Mouse (Mus musculus) lung, postnatal 36 days (tissue): Measurements from ENCODE around the gene Zbtb46.

Experiments used
- DNase-seq: peaks from one replicate; pipeline ENCODE4 v3.0.0; 2022; ENCODE audit warnings: mixed read lengths

Zbtb46 gene

DNA sequence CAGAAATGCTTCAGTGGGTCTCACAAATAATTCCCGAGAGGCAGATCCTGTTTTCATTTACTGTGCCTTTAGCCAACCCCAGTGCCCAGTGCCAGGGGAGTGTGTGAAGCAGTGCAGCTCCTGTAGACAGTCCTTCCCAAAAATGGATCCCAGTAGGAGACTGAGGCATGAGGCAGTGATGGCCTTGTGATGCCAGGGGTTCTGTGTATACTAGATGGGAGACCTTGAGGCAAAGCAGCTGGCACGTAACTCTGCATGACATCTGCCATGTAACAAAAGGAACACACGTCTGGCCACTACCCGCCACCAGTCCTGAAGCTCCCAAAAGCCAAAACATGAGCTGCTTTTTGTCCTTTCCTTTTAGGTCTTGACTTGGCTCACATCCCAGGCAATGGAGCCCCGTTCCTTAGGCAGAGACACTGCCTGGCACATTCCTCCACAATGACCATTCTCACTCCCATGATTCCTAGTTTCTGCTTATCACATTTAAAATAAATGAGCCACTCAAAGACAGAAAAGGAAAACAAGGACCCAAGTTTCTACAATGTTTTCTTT lies 61.9 kb downstream of the Zbtb46 start:
- DNase-seq, result no peak

- DNase-seq, result no peak
Measured at GRCm38 (mm10) chr2:181394086-181394485, 65.1 kb downstream of the Zbtb46 start.

- peak; percentile 95 for DNase-seq
Measured at GRCm38 (mm10) chr2:181392600-181393213, 66.5 kb downstream of the Zbtb46 start.

DNA sequence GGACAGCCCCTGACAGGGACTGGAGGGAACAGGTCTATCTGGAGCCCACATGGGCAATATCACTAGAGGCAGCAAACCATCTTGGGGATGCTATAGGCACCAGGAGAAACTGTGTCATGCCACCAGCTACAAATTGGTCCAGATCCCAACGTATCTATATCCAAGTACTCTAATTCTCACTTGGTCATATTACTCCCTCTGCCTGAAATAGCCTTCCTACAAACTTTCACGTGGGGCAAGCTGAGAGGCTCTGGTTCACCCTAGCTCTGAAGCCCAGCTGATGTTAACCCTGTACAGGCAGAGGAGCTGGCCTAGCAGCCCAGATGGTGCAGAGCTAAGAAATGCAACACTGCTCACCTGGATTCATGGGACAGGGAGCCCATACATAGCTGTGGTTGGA lies 67.7 kb downstream of the Zbtb46 start:
- no peak for DNase-seq

- no peak for DNase-seq
Measured at GRCm38 (mm10) chr2:181391022-181391421, 68.2 kb downstream of the Zbtb46 start.

DNA sequence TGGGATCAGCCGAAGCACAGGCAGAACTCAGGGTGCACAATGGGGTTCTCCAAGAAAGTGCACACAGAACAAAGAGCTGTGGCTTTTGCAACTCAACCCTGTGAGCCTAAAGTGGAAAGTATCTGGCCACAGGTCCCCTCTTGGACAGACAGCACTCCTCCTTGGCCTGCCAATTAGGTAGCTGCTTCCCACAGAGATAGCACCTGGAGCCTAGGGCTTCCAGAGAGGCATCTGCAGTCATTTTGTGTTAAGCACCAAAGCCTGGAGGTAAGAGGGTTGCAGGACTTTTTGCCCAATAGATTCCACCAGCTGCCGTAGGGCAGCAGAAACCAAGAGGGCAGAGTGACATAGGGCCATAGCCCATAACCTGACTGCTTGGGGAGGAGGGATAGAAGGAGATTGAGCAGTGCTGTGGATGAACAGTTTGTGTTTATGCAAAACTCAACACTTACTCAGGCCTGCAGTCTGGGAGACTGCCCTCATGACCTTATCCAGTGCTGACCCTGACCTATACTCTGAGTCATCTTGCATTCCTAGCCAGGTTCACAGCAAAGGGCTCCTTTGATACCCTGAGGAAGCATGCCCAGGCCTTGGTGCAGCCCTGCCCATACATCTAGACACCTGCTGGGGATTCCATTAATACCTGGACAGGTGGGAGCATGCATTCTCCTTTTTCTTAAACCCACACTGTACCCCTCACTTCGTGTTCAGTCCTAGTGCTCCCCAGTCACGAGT lies 68.9 kb downstream of the Zbtb46 start:
- DNase-seq, result no peak

GRCm38 (mm10) chr2:181386663-181387210 lies 72.5 kb downstream of the Zbtb46 start:
- DNase-seq, result no peak

DNA sequence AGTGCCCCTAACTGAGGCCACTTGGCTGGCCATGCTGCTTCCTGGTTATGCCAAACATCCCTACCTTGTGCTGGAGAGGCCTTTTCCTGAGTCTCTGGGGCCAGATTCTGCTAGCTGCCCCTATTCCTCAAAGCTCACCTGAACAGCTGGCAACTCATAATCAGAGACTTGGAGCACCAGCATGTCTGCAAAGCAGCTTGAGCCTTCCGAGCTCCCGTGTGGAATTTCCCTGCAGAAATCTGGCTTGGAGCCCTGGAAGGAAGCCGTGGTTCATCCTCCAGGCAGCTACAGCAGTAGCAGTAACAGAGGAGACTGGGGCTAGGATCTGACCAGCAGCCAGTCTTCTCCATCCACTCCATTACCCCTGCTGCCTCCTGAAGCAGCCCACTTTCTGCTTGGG lies 73.3 kb downstream of the Zbtb46 start:
- DNase-seq, result no peak

DNA sequence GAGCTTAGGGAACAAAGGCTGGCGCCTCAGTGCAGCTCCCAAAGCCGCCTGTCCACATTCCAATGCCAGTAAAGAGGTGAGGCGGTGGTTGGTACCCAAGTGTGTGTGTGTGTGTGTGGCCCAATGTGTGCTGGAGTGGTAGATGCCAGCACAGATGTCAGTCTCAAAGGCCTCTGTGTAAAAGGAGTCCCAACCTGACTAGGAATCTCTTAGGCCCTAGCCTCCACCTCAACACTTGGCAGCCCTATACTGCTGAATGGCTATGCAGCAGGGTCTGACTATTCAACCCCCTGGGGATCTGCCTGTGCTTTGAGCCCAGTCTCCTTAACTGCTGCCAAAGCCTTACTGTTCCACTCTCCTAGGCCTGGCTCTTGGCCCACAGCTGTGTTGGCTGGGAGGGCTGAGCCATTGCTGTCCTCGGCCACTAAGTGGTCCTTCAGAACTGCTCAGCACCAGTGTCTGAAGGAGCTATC lies 74.3 kb downstream of the Zbtb46 start:
- peak; percentile 72 for DNase-seq

DNA sequence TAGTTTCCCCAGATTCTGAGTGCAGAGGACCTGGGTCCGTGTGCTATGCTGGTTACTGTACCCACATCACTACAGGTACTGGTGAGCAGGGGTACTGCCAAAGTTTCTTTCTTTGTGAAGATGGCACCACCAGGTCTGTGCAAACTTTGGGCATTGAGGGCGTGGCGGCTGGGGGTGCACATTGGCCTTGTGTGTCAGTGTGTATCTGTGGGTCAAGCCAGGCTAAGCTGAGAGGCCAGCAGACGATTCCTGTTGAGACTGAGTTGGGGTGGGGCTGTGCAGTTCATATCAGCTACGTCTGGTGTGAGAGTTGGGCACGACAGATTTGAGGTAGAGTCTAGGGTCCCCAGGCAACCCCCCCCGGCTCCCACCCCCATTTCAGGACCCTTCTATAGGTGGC lies 74.8 kb downstream of the Zbtb46 start:
- no peak for DNase-seq

DNA sequence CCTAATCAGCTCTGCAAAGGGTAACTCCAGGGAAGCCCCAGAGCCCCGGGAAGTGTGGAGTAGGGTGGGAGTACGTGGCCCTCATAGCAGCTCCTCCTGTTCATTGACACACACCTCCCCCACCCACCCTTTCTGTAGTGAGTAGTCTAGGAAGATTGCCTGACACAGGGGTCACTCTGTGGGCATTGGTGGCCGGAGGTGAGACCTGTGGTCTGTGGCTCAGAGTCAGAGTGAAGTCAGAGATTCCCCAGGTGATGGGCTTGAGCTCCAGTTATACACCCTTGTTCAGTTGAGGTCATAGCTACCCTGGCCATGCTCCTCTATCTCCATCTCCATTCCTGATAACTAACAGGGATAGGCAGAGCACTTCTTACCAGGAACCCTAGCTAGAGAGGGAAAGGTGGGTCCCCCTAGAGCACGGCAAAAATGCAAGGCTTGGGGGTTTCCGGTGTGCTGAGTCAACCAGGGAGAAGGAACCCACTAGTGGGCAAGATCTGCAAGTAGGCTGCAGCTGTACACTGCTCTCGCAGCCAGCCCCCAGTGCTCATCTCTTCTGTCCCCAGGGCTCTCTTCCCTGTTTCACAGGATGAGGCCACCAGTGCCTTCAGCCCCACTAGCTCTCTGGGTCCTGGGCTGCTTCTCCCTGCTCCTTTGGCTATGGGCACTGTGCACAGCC lies 77.5 kb downstream of the Zbtb46 start:
- DNase-seq, result no peak

DNA sequence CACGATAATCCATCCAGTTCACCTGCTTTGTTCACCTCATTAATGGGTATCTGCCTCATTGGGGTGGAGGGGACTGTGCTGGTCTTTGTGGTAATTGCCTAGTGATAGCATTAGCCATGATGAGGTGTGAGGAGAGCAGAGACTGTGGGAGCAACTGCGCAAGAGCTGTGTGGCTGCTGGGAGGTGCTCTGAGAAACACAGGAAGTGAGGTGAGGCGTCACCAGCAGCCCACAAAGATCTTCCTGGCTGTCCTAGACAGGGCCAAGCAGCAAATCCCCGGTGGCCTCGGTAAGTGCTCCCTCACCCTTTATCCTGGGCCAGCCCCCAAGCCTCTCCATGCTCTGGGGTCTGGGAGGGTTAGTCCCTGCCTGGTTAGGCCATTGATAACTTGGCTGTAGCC lies 78.1 kb downstream of the Zbtb46 start:
- DNase-seq, result no peak

DNA sequence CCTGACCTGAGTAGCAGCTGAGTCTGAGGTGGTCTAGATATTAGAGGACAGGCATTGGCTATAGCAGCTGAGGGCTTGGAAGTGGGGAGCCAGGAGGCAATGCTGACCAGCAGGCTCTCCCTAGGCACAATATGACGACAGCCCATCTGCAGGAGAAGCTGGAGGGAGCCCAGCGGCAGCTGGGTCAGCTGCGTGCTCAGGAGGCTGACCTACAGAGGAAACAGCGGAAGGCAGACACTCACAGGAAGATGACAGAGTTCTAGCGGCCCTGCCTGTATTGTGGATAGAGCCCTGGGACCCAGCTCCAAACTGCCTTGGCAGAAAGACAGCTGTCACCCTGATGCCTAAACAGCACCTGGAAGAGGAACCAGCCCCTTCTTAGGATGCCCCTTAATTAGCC lies 79.0 kb downstream of the Zbtb46 start:
- DNase-seq, result no peak

DNA sequence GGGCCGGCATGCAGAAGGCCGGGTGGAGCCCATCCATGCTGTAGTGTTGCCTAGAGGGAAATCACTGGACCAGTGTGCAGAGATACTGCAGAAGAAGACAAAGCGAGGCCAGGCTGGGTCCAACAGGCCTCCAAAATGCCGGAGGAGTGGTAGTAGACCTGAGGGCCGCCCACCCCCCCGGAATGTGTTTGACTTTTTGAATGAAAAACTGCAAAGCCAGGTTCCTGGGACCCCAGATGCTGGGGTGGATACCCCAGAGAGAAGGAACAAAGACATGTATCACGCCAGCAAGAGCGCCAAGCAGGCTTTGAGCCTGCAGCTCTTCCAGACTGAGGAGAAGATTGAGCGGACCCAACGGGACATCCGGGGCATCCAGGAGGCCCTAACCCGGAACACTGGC lies 79.4 kb downstream of the Zbtb46 start, which contains the start of gene Lime1:
Gene Lime1 (plus strand): TSS at position 301 of the 400 bp plus-strand sequence.
- no peak for DNase-seq

- no peak for DNase-seq
Measured at GRCm38 (mm10) chr2:181378701-181379100, 80.5 kb downstream of the Zbtb46 start.

- DNase-seq, result no peak
Measured at GRCm38 (mm10) chr2:181377230-181377629, 82.0 kb downstream of the Zbtb46 start.

DNA sequence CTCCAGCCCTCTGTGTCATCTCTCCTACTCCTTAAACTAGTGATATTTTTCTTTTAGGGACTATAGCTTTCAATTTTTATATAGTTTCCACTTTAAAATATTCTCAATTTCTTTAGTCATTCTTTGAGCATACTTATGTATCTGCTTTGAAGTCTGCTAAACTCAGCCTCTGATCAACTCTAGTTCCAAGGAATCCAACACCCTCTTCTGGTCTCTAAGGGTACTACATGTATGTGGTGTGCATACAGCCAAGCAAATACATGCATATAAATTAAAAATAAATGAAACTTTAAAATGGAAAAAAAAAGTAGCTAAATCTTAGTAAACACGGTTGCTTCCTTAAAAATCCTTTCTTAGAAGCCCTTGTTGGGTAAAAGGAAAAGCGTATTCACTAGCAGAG lies 83.4 kb downstream of the Zbtb46 start:
- DNase-seq, result peak; percentile 72

DNA sequence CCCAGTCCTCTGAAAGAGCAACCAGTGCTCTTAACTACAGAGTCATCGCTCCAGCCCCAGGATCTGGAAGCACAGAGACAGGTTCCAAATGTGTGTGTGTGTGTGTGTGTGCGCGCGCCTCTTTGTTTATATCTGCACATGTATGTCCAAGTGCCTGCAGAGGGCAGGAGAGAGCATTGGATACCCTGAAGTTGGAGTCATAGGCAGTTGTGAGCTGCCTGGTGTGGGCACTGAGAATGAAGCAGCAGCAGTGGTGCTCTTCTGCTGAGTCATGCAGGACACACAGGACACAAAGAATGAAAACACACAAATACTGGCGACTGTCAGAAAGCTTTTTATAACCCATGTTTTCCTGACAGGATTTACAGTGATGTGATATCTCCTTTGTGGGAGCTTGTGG lies 89.2 kb downstream of the Zbtb46 start:
- DNase-seq, result no peak

GRCm38 (mm10) chr2:181365655-181366075 lies 93.6 kb downstream of the Zbtb46 start:
- no peak for DNase-seq

DNA sequence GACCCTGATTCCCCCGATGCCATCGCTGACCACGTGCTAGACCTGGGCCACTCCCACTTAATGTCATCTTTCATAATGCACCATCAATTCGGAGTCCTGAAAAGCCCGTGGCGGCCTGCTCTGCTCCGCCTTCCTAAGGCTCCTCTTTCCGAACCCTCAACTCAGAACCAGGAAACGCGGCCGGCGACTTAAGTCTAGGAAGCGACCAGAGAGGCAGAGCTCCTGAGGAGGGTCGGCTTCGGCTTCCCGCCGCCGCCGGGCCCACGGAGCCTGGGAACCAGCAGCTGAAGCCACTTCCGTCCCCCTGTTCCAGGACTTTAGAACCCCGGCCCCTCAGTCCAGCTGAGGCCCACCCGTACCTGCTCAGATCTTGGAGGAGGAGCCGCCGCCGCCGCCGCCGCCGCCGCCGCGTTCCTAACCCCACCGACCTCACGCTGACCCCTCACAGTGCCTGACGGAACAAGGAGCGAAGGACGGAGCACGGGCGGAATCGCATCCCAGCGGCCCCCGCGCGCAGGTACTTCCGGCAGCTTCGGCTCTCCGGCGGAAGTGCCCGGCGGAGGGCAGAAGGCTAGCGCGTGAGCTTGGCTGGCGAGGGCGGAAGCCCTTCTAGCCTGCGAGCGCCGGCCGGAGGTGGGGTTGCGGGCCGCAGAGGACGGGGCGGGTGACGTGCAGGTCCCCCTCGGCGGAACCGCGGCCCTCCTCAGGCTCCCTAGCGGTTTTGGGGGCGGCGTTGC lies 94.2 kb downstream of the Zbtb46 start, which contains the start of the genes Zgpat and Arfrp1:
Gene Zgpat (plus strand): TSS at position 69 of the 737 bp plus-strand sequence.
Gene Arfrp1 (minus strand): TSS at position 545 of the 737 bp plus-strand sequence.
- DNase-seq, result peak; percentile 88

DNA sequence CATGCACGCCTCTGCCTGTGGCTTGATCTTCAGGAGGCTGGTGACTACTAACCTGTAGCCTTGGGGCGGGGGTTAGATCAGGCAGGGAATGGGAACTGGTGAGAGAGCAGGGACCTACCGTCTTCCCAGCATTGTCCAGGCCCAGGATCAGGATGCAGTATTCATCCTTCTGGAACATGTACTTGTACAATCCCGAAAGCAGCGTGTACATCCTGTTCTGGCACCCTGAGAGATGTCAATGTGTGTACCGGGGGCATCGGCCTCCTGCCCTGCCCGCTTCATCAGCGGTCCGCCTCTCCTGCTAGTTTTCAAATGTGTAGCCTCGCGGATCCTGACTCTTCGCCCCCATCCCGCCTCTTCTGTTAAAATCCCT lies 94.8 kb downstream of the Zbtb46 start:
- DNase-seq, result no peak

GRCm38 (mm10) chr2:181363946-181364345 lies 95.3 kb downstream of the Zbtb46 start:
- no peak for DNase-seq
